Mouse (Mus musculus) neural tube, embryonic 13.5 days (tissue): ENCODE measurements around the gene Reep3. TPM values are rescaled to one million over a fixed set of nuclear protein-coding genes. Genes with fewer than 3 reads are reported as not detected.

Source experiments
- ATAC-seq: fragments of 200-750 bp; cut with Nextera tagmentation; 2 replicates; pipeline ENCODE4 v1.8.0; 2017; ENCODE audit warnings: low read depth, mild to moderate bottlenecking, moderate TSS enrichment, moderate library complexity
- H3K27ac ChIP-seq: fragments of 300-500 bp; sonication (generic); replicated peaks from 2 replicates; pipeline ENCODE4 v1.5.1; 2015; ENCODE audit warnings: moderate library complexity, mild to moderate bottlenecking, inconsistent platforms
- H3K27me3 ChIP-seq: fragments of 300-500 bp; sonication (generic); 2 replicates; pipeline ENCODE4 v1.6.1; 2015; ENCODE audit warnings: mild to moderate bottlenecking, inconsistent platforms
- H3K36me3 ChIP-seq: fragments of 300-500 bp; sonication (generic); 2 replicates; pipeline ENCODE4 v1.6.1; 2015; ENCODE audit warnings: mild to moderate bottlenecking, inconsistent platforms
- H3K4me1 ChIP-seq: fragments of 300-500 bp; sonication (generic); replicated peaks from 2 replicates; pipeline ENCODE4 v1.6.1; 2015; ENCODE audit warnings: inconsistent platforms
- H3K4me2 ChIP-seq: fragments of 300-500 bp; sonication (generic); 2 replicates; pipeline ENCODE4 v1.6.1; 2015; ENCODE audit warnings: inconsistent platforms, mild to moderate bottlenecking, moderate library complexity
- H3K4me3 ChIP-seq: fragments of 300-500 bp; sonication (generic); 2 replicates; pipeline ENCODE4 v1.5.1; 2015; ENCODE audit warnings: mild to moderate bottlenecking, inconsistent platforms
- H3K9ac ChIP-seq: fragments of 300-500 bp; sonication (generic); 2 replicates; pipeline ENCODE4 v1.6.1; 2015; ENCODE audit warnings: moderate library complexity, mild to moderate bottlenecking, inconsistent platforms
- H3K9me3 ChIP-seq: fragments of 300-500 bp; sonication (generic); 2 replicates; pipeline ENCODE4 v1.6.1; 2016; ENCODE audit warnings: inconsistent platforms
- WGBS: fragments of 180-500 bp; shearing (Covaris S2); methylation state at CpG from one replicate; pipeline ENCODE4 v1.1.7; 2015; 5-methylcytosine and 5-hydroxymethylcytosine counted together
- polyA plus RNA-seq: library from polyadenylated mRNA; unstranded; fragments of >200 nt; fragmentation: Nextera tagmentation; extraction: Ambion mirVana; gene quantifications from 2 replicates; pipeline ENCODE4 v1.2.1, GENCODE M21; 2015

The Reep3 gene
- polyA plus RNA-seq, 1 experiment from 2014 or later = 54.6 TPM

- Histone ChIP-seq H3K4me1 (peaks cover 97% of the 10 kb centered on the region), H3K36me3 (peaks cover 3% of the 10 kb centered on the region; the same call in 1 of the 2 replicates), H3K4me2 (no peak overlapping the region), H3K27me3 (no peaks in the 10 kb centered on the region), H3K9me3 (no peaks in the 10 kb centered on the region), H3K9ac (peak overlapping the region; percentile 34; the same call in 1 of the 2 replicates), H3K4me3 (no peak overlapping the region), H3K27ac (peak overlapping the region; percentile 49)
- ATAC-seq = no peak
- WGBS = 58% methylated on average over 9 of the region's 9 CpGs
Measured at GRCm38 (mm10) chr10:67107017-67107761, 10.4 kb upstream of the Reep3 start.

GRCm38 (mm10) chr10:67106400-67106799 lies 9.7 kb upstream of the Reep3 start:
- ATAC-seq = no peak
- H3K9me3 ChIP-seq = no peaks in the 10 kb centered on the region
- H3K27ac ChIP-seq = 0 out of 2 replicates have a peak overlapping the region, but pooled peaks have one; percentile 49
- H3K4me3 ChIP-seq = no peak overlapping the region
- H3K36me3 ChIP-seq = peaks cover 3% of the 10 kb centered on the region; the same call in 1 of the 2 replicates
- peaks cover 97% of the 10 kb centered on the region for H3K4me1 ChIP-seq
- H3K9ac ChIP-seq = no peak overlapping the region
- no peaks in the 10 kb centered on the region for H3K27me3 ChIP-seq
- WGBS = 54% methylated on average over 6 of the region's 6 CpGs
- no peak overlapping the region for H3K4me2 ChIP-seq

GRCm38 (mm10) chr10:67105331-67106217 lies 8.8 kb upstream of the Reep3 start:
- Histone ChIP-seq H3K4me3 (no peak overlapping the region), H3K36me3 (peaks cover 3% of the 10 kb centered on the region; the same call in 1 of the 2 replicates), H3K4me1 (peaks cover 97% of the 10 kb centered on the region), H3K9ac (no peak overlapping the region), H3K27me3 (no peaks in the 10 kb centered on the region), H3K4me2 (no peak overlapping the region), H3K9me3 (no peaks in the 10 kb centered on the region), H3K27ac (peak overlapping the region; percentile 28; the same call in 1 of the 2 replicates)
- 68% methylated on average over 19 of the region's 19 CpGs for WGBS
- no peak for ATAC-seq

GRCm38 (mm10) chr10:67104543-67104942 lies 7.8 kb upstream of the Reep3 start:
- Histone ChIP-seq H3K4me2 (no peak overlapping the region), H3K27ac (peak overlapping the region; percentile 28), H3K4me3 (no peak overlapping the region), H3K36me3 (peaks cover 3% of the 10 kb centered on the region; the same call in 1 of the 2 replicates), H3K4me1 (peaks cover 98% of the 10 kb centered on the region), H3K27me3 (no peaks in the 10 kb centered on the region), H3K9me3 (no peaks in the 10 kb centered on the region), H3K9ac (no peak overlapping the region)
- WGBS = 9% methylated on average over 9 of the region's 9 CpGs
- no peak for ATAC-seq

- no peaks in the 10 kb centered on the region for H3K9me3 ChIP-seq
- H3K27me3 ChIP-seq = no peaks in the 10 kb centered on the region
- no peaks in the 10 kb centered on the region for H3K36me3 ChIP-seq
- H3K4me2 ChIP-seq = peak overlapping the region; percentile 70
- no peak overlapping the region for H3K9ac ChIP-seq
- H3K4me1 ChIP-seq = peaks cover 83% of the 10 kb centered on the region
- ATAC-seq = no peak
- H3K4me3 ChIP-seq = no peak overlapping the region
- H3K27ac ChIP-seq = no peak overlapping the region
- WGBS = 45% methylated on average over 9 of the region's 9 CpGs
Measured at GRCm38 (mm10) chr10:67100831-67101251, 4.1 kb upstream of the Reep3 start.

- Histone ChIP-seq H3K9me3 (no peaks in the 10 kb centered on the region), H3K27ac (no peak overlapping the region), H3K27me3 (no peaks in the 10 kb centered on the region), H3K36me3 (no peaks in the 10 kb centered on the region), H3K4me1 (peaks cover 81% of the 10 kb centered on the region), H3K9ac (no peak overlapping the region), H3K4me2 (peak overlapping the region; percentile 70), H3K4me3 (no peak overlapping the region)
- 26% methylated on average over 7 of the region's 7 CpGs for WGBS
- no peak for ATAC-seq
Measured at GRCm38 (mm10) chr10:67100011-67100661, 3.4 kb upstream of the Reep3 start.

- Histone ChIP-seq H3K4me1 (peaks cover 81% of the 10 kb centered on the region), H3K36me3 (no peaks in the 10 kb centered on the region), H3K4me2 (peak overlapping the region; percentile 70), H3K27ac (no peak overlapping the region), H3K4me3 (peak overlapping the region; percentile 70), H3K27me3 (no peaks in the 10 kb centered on the region), H3K9me3 (no peaks in the 10 kb centered on the region), H3K9ac (peak overlapping the region; percentile 100)
- WGBS = 42% methylated on average over 13 of the region's 13 CpGs
- no peak for ATAC-seq
Measured at GRCm38 (mm10) chr10:67099183-67099929, 2.6 kb upstream of the Reep3 start.

- Histone ChIP-seq H3K4me1 (peaks cover 76% of the 10 kb centered on the region), H3K9ac (peak overlapping the region; percentile 100), H3K27ac (peak overlapping the region; percentile 99), H3K4me3 (peak overlapping the region; percentile 70), H3K4me2 (peak overlapping the region; percentile 70), H3K9me3 (no peaks in the 10 kb centered on the region), H3K36me3 (no peaks in the 10 kb centered on the region), H3K27me3 (no peaks in the 10 kb centered on the region)
- ATAC-seq = no peak
- WGBS = 8% methylated on average over 7 of the region's 7 CpGs
Measured at GRCm38 (mm10) chr10:67098408-67099050, 1.8 kb upstream of the Reep3 start.

- H3K27ac ChIP-seq = peak overlapping the region; percentile 99
- H3K4me1 ChIP-seq = peaks cover 66% of the 10 kb centered on the region
- ATAC-seq = no peak
- whole genome bisulfite sequencing = 2% methylated on average over 15 of the region's 15 CpGs
- no peaks in the 10 kb centered on the region for H3K36me3 ChIP-seq
- H3K9ac ChIP-seq = peak overlapping the region; percentile 100
- no peaks in the 10 kb centered on the region for H3K9me3 ChIP-seq
- no peaks in the 10 kb centered on the region for H3K27me3 ChIP-seq
- H3K4me3 ChIP-seq = peak overlapping the region; percentile 70
- H3K4me2 ChIP-seq = peak overlapping the region; percentile 70
Measured at GRCm38 (mm10) chr10:67097437-67098150, 849 bp upstream of the Reep3 start.

GRCm38 (mm10) chr10:67095798-67096620 lies 736 bp downstream of the Reep3 start, which contains the start of gene Jmjd1c:
Jmjd1c (plus strand) TSS chr10:67096125.
- H3K9me3 ChIP-seq = no peaks in the 10 kb centered on the region
- H3K4me3 ChIP-seq = peak within 1 kb of the TSS; percentile 70
- under 1% methylated on average over 61 of the region's 73 CpGs for WGBS
- peak within 1 kb of the TSS; percentile 99 for H3K27ac ChIP-seq
- H3K4me2 ChIP-seq = peak within 1 kb of the TSS; percentile 70
- peak; percentile 93 for ATAC-seq
- peaks cover 51% of the 10 kb centered on the region for H3K4me1 ChIP-seq
- H3K27me3 ChIP-seq = no peaks in the 10 kb centered on the region
- H3K9ac ChIP-seq = peak within 1 kb of the TSS; percentile 100
- no peaks in the 10 kb centered on the region for H3K36me3 ChIP-seq
